Comparison of ENCODE assay signal across 17 mouse cellular contexts in the genomic region with DNA sequence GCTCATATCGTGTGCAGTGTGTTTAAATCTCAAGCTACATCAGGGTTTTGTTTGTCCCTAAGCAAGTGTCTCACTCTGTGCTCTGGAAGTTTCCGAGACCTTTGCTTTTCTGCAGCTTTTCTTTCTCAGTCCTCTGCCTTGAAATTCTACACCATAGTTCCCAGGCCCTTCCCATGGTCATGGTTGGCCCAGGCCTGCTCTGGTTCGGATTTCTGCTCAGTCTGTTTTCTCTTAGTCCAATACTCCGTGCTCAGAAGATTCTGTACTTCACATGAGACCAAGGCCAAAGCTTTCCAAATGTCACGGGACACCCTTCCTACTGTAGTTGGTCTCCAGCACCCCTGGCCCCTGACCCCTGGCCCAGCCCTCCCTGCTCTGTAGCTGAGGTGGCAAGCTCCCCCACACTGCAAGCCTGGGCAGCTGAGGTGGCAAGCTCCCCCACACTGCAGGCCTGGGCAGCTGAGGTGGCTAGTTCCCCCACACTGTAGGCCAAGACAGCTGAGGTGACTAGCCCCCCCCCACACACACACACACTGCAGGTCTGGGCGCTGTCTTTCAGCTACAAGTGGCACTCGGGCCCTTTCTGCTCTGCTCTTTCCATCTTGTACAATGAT. TPM values are rescaled to one million over a fixed set of nuclear protein-coding genes. Genes with fewer than 3 reads are reported as not detected.
DNase-seq lines count a peak whose midpoint lies in the region; ATAC-seq and TF ChIP-seq lines count a peak whose summit lies in the region.
"Had no signal": no experiment of that assay in that cellular context is flagged by ENCODE, and none has a peak within 500 bp of the region (broad histone marks: within the 10 kb centered on the region; RNA-seq: fewer than 3 reads in every experiment).

No protein-coding gene starts in this region.

- no peaks in the 10 kb centered on the region for H3K36me3 ChIP-seq in heart, embryonic 10.5 days
- H3K36me3 ChIP-seq: heart, embryonic 15.5 days had no signal

- no peaks in the 10 kb centered on the region for H3K27me3 ChIP-seq in heart, embryonic 10.5 days (ENCODE audit: insufficient read depth, poor library complexity, severe bottlenecking)
- H3K27me3 ChIP-seq: heart, embryonic 15.5 days had no signal

- TF ChIP-seq CTCF in layer of hippocampus, adult 2 months (conservative IDR thresholded peaks at IDR 0.05): no peak

- 0 out of 2 replicates have a peak overlapping the region, but pooled peaks have one; percentile 36 for H3K27ac ChIP-seq in heart, embryonic 10.5 days
- no peak overlapping the region for H3K27ac ChIP-seq in layer of hippocampus, adult 2 months
- H3K27ac ChIP-seq: heart, embryonic 15.5 days; hindbrain, embryonic 14.5 days had no signal

- no peak for DNase-seq in heart, embryonic 10.5 days (ENCODE audit: low spot score)
- DNase-seq in heart, adult 11 months: no peak
- DNase-seq in 3T3-L1 (ENCODE audit: low read depth, low spot score): peak; percentile 33
- peak; percentile 9 for DNase-seq in embryo, embryonic 11.5 days (ENCODE audit: low read depth, low spot score)
- peak; percentile 35 for DNase-seq in hindlimb bud, embryonic 11.5 days (ENCODE audit: extremely low spot score, low read depth, low spot score)
- DNase-seq in cerebellum, adult 18-20 months: no peak
- no peak for DNase-seq in layer of hippocampus, adult 2 months (ENCODE audit: low spot score in 2 of 2)
- DNase-seq: cerebellum, adult 9-11 months; lung, embryonic 14.5 days; thymus, postnatal 25 days had no signal

- H3K9me3 ChIP-seq in heart, embryonic 10.5 days: no peaks in the 10 kb centered on the region
- H3K9me3 ChIP-seq: heart, embryonic 15.5 days had no signal

- WGBS in heart, embryonic 10.5 days: 64% methylated on average over 7 of the region's 7 CpGs

- no peak for ATAC-seq in cerebellum, adult (ENCODE audit: insufficient number of reproducible peaks, low FRiP score, low TSS enrichment)
- ATAC-seq: CD4-positive, CD25-positive, alpha-beta regulatory T cell, adult 4 months had no signal

- H3K4me3 ChIP-seq in heart, embryonic 10.5 days: no peak overlapping the region
- H3K4me3 ChIP-seq in layer of hippocampus, adult 2 months: no peak overlapping the region
- H3K4me3 ChIP-seq: heart, embryonic 15.5 days had no signal

- no peaks in the 10 kb centered on the region for H3K4me1 ChIP-seq in heart, embryonic 10.5 days
- H3K4me1 ChIP-seq: heart, embryonic 15.5 days had no signal

RNA-seq across cellular contexts. Expression of a gene that starts 15.0 kb away (rescaled TPM):
- not detected in 2 replicates for polyA plus RNA-seq in heart, embryonic 10.5 days (2016; fragmentation: Nextera tagmentation; extraction: Ambion mirVana)
- not detected for total RNA-seq in layer of hippocampus, adult 2 months (2021)
- total RNA-seq: layer of hippocampus, adult 8-10 months; left cerebral cortex, postnatal 36 days; megakaryocyte-erythroid progenitor cell, adult 5-6 weeks had no signal
- polyA plus RNA-seq: CD4-positive, CD25-positive, alpha-beta regulatory T cell, adult 4 months; heart, embryonic 15.5 days; hindbrain, embryonic 14.5 days; lung, embryonic 14.5 days had no signal

RNA-seq across cellular contexts. Expression of a gene that starts 26.4 kb away (rescaled TPM):
- 0.14 and 0.41 TPM in 2 replicates for polyA plus RNA-seq in heart, embryonic 10.5 days (2016; fragmentation: Nextera tagmentation; extraction: Ambion mirVana)
- total RNA-seq in layer of hippocampus, adult 2 months (2021): 1 to 10 TPM; 7.8 to 8.3 TPM
- polyA plus RNA-seq: CD4-positive, CD25-positive, alpha-beta regulatory T cell, adult 4 months had no signal

RNA-seq across cellular contexts. Expression of a gene that starts 31.0 kb away (rescaled TPM):
- 14.5 and 15.4 TPM in 2 replicates for polyA plus RNA-seq in heart, embryonic 10.5 days (2016; fragmentation: Nextera tagmentation; extraction: Ambion mirVana)
- total RNA-seq in layer of hippocampus, adult 2 months (2021): 10 to 100 TPM; 14.7 to 16.6 TPM

Comparison
In these comparisons a context has a peak if more than half of its experiments do, and no peak if none do; other contexts are left out.
1. DNase-seq: peak in 3T3-L1 (single experiment), embryo, embryonic 11.5 days (single experiment) and hindlimb bud, embryonic 11.5 days (single experiment); none in heart, embryonic 10.5 days (single experiment), heart, adult 11 months (single experiment), cerebellum, adult 18-20 months (0 of 2) and layer of hippocampus, adult 2 months (0 of 2).